Mouse (Mus musculus): ENCODE data around the gene Pld2.

Pld2 gene

DNA sequence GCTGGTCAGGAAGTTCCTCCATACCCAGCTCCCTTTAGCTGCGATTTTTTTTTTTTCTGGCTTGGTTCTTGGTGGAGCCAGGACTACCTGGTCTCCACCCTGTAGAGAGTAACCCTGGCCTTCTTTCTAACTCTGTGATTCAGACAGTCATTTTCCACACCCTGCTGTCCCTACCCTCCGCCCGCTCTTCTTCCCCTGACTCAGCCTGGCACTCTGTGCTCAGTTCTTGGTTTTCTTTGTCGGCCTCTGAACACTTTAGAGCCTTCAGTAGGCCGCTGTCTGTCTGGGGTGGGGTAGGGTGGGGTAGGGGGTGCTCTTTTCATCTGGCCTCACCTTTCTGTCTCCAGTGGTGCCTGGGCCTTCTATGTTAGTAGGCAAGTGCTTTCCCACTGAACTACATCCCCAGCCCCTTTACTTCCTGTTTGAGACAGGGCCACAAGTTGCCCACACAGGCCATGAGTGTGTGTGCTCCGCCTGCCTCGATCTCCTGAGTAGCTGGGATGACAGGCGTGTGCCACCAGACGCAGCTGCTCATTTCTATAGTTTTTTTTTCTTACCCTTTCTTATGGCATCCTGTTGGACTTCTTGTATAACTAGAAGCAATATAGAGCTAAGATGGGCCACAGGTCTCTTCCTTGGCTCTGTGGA, 40.0 kb downstream of the Pld2 start:
- DNase-seq = no peak

DNA sequence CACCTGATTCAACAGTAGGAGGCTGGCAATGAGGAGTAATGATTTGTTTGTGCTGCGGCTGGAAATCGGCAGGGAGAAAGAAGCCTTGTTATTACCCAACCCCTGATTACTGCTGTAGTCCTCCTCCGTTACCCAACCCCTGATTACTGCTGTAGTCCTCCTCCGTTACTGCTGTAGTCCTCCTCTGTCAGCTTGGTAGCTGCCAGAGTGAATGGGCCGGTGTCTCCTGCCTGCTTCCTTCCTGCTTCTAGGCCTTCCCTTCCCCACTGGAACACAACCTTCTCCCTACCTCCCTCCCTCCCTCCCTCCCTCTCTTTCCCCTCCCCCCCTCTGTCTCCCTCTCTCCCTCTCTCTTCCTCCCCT, 40.5 kb downstream of the Pld2 start:
- no peak for DNase-seq

GRCm38 (mm10) chr11:70580921-70581320, 41.1 kb downstream of the Pld2 start:
- DNase-seq = no peak

GRCm38 (mm10) chr11:70582196-70582595, 42.3 kb downstream of the Pld2 start:
- no peak for DNase-seq

DNA sequence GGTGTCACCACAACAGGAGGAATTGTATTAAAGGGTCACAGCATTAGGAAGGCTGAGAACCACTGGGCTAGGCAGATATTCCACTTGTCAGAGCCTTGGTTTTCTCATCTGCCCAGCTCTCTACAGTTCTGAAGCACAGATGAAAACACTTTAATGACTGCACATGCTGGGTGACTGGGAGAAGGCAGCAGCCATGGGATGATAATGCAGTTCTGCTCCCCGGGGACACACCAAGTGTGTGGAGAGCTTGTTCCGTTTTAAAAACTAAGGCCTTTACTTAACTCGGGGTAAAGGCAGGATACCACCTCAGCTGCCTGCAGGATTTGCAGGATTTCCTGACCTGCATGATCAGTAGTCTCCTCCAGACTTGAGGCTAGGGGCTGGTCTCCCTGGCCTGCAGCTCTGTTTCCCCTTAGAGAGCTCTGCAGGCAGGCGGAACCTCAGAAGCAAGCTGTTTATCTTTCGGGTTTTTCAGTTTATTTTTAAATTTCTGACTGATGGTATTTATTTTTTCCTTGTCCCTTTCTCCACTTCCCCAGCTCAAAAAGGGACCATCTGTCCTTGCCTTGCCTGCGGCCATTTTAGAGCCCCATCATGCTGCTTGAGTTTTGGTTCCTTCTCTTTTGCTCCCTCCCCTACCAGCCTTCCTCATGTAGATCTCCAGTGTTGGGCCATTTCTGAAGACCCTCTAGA, 43.3 kb downstream of the Pld2 start:
- DNase-seq = no peak

DNA sequence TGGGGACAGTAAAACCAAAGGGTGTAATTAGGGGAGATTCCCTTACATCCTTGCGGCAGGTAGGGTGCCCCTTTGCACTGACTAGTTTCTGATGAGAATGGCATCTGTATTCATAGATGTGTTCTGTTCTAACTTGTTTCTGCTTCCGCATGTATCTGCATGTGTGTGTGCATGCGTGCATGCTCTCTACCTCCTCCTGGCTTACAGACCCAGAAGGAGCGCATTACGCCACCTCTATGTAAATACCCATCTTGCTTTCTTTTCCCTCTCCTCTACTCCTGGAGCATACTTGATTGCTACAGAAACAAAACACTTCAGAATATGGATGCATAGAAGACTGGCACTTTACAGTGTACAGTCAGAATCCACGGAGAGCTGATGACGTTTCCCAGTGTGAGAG, 43.9 kb downstream of the Pld2 start:
- DNase-seq = no peak

DNA sequence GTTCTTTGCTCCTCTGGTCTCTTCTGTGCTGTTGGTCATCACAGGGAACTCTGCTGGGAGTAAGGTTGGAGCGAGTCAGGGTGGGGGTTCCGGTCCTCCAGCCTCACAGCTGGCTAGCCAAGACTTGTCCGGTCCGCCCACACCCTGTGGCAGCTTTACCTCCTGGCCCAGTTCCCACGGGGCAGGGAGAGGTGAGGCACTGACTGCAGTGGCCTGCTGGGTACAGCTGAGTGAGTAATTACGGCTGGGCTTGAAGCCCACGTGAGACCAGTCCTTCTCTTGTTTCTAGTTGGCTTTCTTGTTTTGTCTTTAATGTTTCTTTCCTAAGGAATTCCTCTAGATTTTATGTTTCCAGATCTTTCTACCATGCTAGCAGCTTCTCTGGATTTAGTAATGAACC, 45.6 kb downstream of the Pld2 start:
- DNase-seq = no peak

- DNase-seq = no peak
Measured at GRCm38 (mm10) chr11:70586261-70586660, 46.4 kb downstream of the Pld2 start.

- DNase-seq = no peak
Measured at GRCm38 (mm10) chr11:70586954-70587353, 47.1 kb downstream of the Pld2 start.

DNA sequence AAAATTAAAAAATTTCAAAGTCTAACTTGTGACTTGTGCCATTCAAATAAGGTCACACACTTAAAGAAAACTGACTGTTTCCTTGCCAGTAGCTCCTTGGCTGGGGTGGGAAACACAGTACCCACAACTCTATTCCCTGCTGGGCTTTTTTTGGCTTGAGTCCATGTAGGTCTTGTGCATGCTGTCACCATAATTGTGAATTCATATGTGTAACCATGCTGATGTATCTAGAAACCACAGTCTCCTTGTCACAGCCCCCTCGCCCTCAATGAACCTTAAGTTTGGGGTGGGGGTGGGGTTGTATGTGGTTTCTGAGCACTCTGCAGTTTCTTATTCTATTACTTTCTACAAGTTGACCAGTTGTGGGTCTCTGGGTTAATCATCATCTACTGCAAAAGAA, 51.9 kb downstream of the Pld2 start:
- DNase-seq = no peak

DNA sequence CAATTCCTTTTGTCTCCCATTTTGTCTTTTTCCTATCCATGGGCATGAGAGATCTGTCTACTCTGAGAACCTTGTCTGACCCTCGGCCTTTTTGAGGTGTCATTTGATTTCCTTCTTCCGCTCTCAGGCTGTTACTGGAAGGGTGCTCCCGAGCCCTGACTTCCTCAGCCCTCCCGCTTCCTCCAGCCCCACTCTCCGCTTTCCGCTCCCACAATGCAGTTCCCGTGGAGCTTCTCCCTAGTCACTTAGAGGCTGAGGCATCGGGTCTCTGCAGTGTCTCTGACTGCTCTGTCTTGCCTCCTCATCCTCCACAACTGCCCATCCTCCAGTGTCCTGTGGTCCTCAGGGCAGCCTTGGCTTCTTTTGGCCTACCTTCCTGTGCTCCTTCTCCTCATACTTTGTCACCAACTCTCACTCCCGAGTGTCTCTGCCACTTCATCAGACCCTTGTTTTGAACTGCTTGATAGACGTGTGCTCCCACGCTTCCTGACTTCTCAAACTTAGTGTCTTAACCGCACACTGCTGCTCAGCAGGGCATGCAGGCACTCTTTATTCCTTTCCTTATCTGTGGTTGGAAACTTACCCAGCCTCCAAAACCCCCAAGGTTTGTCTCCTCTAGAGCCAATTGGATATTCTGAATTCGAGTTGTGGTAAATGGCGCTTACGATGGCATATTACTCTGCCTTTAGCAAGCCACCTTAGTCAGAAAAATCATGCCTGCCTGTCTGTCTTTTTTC, 54.6 kb downstream of the Pld2 start:
- DNase-seq = no peak

DNA sequence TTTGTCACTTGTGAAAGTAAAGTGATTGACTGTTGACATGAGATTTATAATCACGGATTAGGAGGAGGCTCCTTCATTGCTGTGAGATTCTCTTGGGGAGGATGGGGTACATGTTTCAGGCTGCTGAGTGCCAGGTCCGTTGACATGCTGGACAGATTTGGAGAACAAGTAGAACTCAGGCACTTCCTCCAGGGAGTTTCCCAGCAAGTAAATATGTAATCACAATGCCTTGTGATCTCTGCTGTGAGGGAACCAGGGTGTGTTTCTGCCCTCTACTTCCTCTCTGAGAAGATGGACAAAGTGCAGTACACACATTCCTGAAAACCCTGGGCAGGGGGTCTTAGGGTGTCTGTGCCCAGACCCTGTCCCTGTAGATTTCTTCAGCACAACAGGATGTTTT, 55.8 kb downstream of the Pld2 start:
- no peak for DNase-seq

GRCm38 (mm10) chr11:70596094-70596493, 56.2 kb downstream of the Pld2 start:
- no peak for DNase-seq

- DNase-seq = peak; percentile 16
Measured at GRCm38 (mm10) chr11:70597301-70597700, 57.4 kb downstream of the Pld2 start.

DNA sequence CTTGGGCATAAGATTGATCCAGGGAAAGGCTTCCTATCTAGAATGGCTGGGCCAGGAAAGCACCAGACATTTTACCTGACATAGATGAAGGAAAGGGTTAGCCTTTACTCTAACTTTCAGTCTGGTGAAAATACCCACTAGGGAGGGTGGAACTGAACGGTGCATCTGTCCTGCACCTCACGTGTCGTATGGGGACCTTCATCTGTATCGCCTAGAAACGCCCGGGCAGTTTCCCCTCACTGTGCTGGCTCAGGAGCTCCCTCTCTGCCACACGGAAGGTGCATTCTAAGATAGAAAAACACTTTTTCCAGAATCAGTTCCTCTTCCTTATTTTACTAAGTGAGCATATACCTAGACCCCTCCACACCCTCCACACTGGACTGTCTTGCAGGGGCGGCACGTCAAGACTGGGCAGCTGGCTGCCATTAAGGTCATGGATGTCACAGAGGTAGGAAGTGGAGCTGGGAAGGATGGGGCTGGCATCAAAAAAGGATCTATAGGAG, 58.6 kb downstream of the Pld2 start:
- no peak for DNase-seq

DNA sequence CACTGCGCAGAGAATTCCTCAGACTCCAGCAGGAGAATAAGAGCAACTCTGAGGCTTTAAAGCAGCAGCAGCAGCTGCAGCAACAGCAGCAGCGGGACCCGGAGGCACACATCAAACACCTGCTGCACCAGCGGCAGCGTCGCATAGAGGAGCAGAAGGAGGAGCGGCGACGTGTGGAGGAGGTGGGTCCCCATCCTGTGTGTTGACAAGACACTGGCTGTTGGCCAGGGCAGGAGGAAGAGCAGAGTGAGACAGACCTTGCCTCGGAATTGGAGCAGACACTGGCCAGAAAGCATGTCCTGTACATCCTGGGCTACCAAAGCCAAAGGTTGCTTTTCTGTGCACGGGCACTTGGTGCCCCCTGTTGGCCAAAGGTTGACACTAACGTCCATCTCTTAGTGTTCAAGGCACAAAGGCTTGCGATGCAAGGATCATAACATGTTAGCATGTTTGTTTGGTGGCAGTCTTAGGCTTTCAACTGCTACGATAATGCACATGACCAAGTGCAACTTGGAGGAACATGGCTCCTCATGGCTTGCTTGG, 65.2 kb downstream of the Pld2 start:
- peak; percentile 76 for DNase-seq

DNA sequence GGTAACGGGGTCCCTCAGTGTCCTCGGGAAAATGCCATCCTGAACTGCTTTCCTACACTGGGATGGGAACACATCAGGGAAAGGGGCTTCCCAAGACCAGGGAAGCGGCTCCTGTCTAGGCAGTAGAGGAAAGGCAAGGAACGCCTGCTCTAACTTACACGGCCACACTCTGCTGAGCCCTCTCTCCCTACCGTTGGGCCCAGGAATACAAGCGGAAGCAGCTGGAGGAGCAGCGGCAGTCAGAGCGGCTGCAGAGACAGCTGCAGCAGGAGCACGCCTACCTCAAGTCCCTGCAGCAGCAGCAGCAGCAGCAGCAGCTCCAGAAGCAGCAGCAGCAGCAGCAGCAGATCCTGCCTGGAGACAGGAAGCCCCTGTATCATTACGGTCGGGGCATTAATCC, 66.9 kb downstream of the Pld2 start:
- no peak for DNase-seq

DNA sequence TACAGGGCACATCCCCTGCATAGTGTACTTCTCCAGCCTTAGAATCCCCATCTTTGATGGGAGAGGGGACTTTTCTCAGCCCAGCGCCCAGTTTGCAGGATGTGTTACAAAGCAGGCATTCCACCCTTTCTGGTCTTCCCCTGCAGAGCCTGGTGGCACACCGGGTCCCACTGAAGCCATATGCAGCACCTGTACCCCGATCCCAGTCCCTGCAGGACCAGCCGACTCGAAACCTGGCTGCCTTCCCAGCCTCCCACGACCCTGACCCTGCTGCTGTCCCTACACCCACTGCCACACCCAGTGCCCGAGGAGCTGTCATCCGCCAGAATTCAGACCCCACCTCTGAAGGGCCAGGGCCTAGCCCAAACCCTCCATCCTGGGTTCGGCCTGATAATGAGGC, 67.7 kb downstream of the Pld2 start:
- no peak for DNase-seq

All from liver (tissue).